Mouse (Mus musculus) layer of hippocampus, postnatal 14 days (tissue): Measurements from ENCODE around the gene Usf2. TPM values are rescaled to one million over a fixed set of nuclear protein-coding genes. Genes with fewer than 3 reads are reported as not detected.
"Not testable (repeated sequence)": the region's sequence is repeated elsewhere in the genome, so short reads cannot be mapped to it uniquely, and the experiment has no call there.

Experiments used
- DNase-seq, 2 experiments: peaks; one replicate each; pipeline ENCODE4 v3.0.0; 2021 to 2022; ENCODE audit warnings: low spot score in 2 of 2, mixed read lengths in 1 of 2
- total RNA-seq, 2 experiments: library from RNA; stranded (reverse); gene quantifications; 2 replicates each; pipeline ENCODE4 v1.2.3; 2021

Usf2 gene
- total RNA-seq, 2 experiments from 2014 or later, result 122 to 124 TPM

DNA sequence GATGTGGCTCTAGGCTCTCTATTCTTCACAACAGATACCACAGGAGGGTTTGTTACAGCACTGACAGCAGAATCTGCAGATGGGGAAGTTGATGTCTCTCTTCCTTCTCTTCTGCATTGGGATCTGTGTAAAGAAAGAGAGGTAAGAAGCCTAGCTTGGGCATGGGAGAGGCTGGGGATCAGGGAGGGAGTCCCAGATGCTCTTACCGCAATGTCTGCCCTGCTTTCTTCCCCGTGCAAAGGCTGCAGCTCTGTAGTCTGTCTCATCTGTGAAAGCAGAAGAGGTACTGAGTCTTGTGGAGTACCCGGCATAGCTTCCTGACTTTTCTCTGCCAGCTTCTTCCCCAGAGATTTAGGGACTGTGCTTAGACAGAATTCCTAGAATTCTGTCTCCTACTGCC is 34.1 kb downstream of the Usf2 start:
- not testable (repeated sequence) for DNase-seq

DNA sequence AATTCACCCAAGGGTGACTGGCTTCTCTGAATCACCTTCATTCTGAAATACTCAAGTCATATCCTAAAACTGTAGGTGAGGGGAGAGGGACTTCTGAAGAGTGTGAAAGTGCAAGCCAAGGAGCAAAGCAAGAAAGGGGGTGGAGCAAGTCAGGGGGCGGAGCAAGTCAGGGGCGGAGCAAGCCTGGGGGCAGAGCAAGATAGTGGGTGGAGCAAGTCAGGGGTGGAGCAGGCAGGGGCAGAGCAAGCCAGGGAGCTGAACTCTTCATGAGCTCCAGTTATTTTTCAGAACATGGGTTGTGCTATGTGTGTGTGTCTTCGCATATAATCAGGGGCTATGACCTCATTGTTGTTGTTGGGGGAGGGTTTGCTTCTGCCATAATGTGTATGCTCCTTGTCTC is 36.4 kb downstream of the Usf2 start:
- no peak for DNase-seq

DNA sequence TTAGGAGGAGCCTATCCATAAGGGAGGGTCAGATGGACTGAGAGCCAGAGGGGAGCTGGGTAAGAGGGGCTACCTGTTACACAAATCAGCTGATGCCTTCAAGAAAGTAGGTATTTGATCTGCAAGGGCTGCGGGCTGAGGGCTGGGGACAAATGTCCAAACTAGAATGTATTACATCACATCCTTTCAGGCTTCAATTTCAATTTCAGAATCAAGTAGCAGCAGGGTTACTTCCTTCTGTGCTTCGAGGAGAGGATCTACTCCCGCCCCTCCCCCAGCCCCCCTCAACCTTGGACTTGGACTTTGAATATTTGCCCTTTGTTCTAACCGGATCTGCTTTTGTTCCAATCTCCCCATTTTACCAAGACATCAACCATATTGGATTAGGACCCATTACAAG is 39.4 kb downstream of the Usf2 start:
- DNase-seq, result no peak

DNA sequence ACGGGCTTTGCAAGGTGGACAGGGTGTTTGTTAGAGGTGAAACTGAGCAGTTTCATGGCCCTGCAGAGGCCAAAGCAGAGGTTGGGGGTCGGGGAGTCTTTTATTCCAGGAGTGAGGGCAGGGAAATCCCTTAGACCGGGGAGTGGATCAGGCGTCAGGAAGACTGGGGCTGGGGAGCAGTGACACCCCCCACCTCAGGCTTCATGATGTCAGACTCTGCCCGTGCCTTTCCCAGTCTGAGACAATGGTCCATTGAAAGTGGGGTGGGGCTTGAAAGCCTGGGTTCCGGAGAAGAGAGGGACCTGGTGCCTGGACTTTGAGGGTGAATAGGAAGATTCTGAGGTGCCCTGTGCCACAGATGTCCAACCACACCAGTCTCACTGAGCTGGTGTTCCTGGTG is 39.9 kb downstream of the Usf2 start:
- no peak for DNase-seq

DNA sequence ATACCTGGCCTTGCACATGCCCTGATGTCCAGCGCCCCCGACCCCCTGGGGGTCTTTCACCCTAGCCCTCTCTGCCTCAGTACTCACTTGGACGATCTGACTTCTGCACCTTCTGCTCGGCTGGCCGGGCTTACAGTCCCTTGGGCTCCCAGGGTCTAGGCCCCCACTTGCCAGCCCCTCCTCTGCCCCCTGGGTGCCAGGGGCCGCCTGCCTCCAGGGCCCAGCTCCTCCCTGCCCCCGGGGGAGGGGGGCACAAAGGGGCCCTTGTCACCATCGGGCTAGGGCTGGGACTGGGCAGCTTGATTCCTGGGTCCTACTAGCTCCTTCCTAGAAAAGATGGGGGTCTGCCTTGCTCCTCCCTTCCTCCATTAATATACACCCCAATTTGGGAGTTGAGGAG is 41.9 kb downstream of the Usf2 start, which contains the start of gene Mag:
Mag (minus strand) TSS at position 142 of the 400 bp plus-strand sequence.
- DNase-seq, result no peak

DNA sequence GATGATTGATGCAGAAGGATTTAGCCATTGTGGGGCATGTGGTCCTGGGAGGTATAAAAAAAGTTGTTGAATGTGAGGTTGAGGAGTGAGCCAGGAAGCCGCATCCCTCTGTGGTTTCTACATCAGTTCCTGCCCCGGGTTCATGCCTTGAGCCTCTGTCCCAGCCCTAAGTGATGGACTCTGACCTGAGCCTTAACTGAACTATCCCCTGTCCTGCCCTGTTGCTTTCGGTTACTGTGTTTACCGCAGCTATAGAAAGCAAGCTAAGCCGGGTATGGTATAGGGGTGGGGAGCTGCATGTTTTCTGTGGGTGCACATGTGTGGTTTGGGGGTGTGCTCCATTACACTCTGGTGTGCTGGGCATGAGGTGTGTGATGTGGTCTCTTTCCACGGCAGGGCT is 46.8 kb downstream of the Usf2 start:
- DNase-seq, result no peak

DNA sequence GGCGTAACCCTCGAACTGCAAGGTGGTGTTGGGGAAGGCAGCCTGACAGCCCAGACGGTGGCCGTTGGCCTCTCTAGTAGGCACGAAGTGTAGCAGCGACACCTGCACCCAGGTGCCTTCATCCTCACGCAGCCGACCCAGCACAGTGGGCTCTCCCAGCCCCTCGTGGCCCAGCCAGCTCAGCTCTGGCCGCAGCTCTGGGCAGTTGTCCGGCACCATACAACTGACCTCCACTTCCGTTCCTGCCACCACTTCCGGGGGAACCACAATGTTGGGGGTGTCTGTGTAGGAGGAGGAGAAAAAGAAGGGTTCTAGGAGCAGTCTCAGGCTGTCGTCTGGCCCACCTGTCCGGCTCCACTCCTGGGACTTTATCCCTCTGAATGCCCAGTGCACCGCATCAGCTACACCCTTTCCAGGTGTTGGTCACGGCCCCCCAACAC is 47.6 kb downstream of the Usf2 start:
- DNase-seq, result no peak

DNA sequence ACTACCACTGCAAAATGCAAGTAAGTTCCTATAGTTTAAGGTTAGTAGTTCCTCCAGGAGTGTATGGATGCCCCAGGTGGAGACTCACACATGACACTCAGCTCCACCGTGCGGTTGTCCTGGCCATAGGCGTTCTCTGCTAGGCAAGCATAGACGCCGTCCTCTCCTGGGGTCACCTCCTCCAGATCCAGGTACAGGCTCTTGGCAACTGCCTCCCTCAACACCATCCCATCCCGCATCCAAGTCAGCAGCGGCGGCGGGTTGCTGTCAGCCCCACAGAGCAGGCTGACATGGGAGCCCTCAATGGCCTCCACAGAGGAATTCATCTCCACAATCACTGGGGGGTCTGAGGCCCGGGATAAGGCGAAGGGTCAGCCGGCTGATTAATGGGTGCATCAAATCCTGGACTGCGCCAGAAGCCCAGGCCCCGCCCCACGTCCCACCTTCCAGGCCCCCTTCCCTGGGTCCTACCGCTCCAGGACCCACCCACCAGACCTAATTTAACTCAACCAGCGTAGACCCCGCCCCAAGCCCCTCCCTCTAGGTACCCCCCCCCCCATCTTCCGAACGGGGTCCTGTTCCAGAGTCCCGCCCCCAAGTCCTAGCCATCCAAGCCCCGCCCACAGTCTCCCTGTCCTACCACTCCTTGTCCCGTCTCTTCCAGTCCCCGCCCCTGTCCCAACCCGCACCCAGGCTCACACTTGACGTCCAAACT is 48.2 kb downstream of the Usf2 start:
- no peak for DNase-seq

DNA sequence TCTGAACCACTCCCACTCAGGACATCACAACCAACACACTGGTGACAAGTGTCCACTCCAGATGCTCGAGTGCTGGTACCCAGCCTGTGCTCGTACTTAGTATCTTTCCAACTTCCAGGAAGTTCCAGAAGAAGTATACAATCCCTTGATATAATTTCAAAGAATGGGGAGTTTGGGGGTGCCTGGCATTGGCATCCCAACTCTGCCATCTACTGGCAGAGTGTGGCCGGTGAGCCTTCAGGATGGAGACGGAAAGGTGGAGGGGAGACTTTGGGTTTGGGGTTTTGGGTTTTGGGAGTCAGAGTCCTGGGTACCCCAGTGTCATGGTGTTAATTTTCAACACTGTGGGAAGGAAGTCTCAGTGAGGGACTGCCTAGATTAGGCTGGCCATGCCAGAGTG is 52.6 kb downstream of the Usf2 start:
- DNase-seq, result peak in 1 of 2 experiments; percentile 24

Other genes with a start within 250 kb of the Usf2 start
- gene Atp4a, start 244.6 kb downstream of the Usf2 start, total RNA-seq, result 1 to 10 TPM in 1 of 2 experiments, under 1 TPM in 1; 0.79 to 1.4 TPM
- gene Tmem147, start 227.3 kb downstream of the Usf2 start, total RNA-seq, result 100 to 1,000 TPM; 127 to 143 TPM
- not detected for gene Gapdhs, start 213.1 kb downstream of the Usf2 start, total RNA-seq
- 10 to 100 TPM in 1 of 2 experiments, 1 to 10 TPM in 1; 6.8 to 10.7 TPM for gene Sbsn, start 205.3 kb downstream of the Usf2 start, total RNA-seq
- gene Dmkn, start 193.0 kb downstream of the Usf2 start, total RNA-seq, result 1 to 10 TPM; 1.3 to 2.2 TPM
- not detected for gene Krtdap, start 168.9 kb downstream of the Usf2 start, total RNA-seq
- not detected for gene Ffar2, start 133.0 kb downstream of the Usf2 start, total RNA-seq
- gene Ffar3, start 100.6 kb downstream of the Usf2 start, total RNA-seq, result under 1 TPM; 0.24 to 0.32 TPM
- gene Ffar1, start 95.2 kb downstream of the Usf2 start, total RNA-seq, result not detected
- not detected for gene Cd22, start 76.5 kb downstream of the Usf2 start, total RNA-seq
- 100 to 1,000 TPM; 306 to 317 TPM for gene Mag, start 41.9 kb downstream of the Usf2 start, total RNA-seq
- not detected for gene Hamp2, start 32.1 kb downstream of the Usf2 start, total RNA-seq
- gene Hamp, start 12.8 kb downstream of the Usf2 start, total RNA-seq, result not detected
- 10 to 100 TPM in 1 of 2 experiments, 1 to 10 TPM in 1; 9.0 to 11.4 TPM for gene Lsr, start 16.7 kb upstream of the Usf2 start, total RNA-seq
- gene Fam187b, start 17.0 kb upstream of the Usf2 start, total RNA-seq, result under 1 TPM; 0.25 to 0.43 TPM
- gene Fxyd5, start 85.7 kb upstream of the Usf2 start, total RNA-seq, result 10 to 100 TPM; 32.1 to 32.4 TPM
- gene Fxyd7, start 94.7 kb upstream of the Usf2 start, total RNA-seq, result 100 to 1,000 TPM; 333 to 341 TPM
- 100 to 1,000 TPM in 1 of 2 experiments, 10 to 100 TPM in 1; 62.6 to 118 TPM for gene Fxyd1, start 100.4 kb upstream of the Usf2 start, total RNA-seq
- gene Lgi4, start 102.5 kb upstream of the Usf2 start, total RNA-seq, result 10 to 100 TPM; 21.8 to 23.3 TPM
- under 1 TPM; 0.55 to 0.72 TPM for gene Fxyd3, start 119.9 kb upstream of the Usf2 start, total RNA-seq
- gene Hpn, start 158.5 kb upstream of the Usf2 start, total RNA-seq, result 1 to 10 TPM; 2.8 to 3.1 TPM
- 100 to 1,000 TPM; 430 to 445 TPM for gene Scn1b, start 170.2 kb upstream of the Usf2 start, total RNA-seq
- 100 to 1,000 TPM; 123 to 134 TPM for gene Gramd1a, start 199.1 kb upstream of the Usf2 start, total RNA-seq